ENCODE assay signal across 9 mouse cellular contexts in the genomic region with DNA sequence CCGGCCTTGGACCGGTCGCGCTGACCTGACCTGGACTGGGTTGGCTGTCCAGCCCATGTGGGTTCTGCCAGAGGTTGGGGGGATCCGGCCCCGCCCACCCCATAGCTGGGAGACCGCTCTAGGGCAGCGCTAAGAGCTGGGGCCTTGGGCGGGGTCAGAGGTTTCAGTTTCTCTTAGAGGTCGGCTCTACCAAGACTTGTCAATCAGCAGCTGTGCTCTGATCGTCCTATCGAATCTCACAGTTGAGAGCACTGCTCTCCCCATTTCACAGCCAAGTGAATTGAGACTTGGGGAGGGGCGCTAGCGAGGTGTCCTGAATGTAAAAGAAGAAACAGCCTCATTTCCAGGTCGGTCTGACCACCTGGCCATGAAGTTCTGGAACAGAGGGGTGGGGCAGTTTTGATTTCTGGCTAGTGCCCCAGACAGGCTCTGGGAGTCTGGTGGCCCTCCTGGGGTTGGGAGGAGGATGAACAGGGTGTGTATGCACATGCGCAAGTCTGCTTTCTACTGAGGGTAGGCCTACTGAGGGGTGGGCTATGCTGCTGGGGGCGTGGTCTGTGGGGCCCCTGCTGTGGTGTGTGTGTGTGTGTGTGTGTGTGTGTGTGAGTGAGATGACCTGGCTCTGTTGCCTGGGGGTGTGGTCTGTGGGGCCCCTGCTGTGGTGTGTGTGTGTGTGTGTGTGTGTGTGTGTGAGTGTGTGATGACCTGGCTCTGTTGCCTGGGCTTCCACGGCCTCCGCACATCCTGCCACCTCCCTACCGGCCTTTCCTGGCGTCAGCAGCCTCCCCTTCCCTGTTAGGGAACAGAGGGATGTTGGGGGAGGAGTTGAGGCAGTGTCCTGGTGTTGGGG. TPM values are rescaled to one million over a fixed set of nuclear protein-coding genes. Genes with fewer than 3 reads are reported as not detected.
A peak's percentile ranks its signal among the peaks of the same experiment; 100 is the strongest.
DNase-seq lines count a peak whose midpoint lies in the region; ATAC-seq and TF ChIP-seq lines count a peak whose summit lies in the region.
"Had no signal": no experiment of that assay in that cellular context is flagged by ENCODE, and none has a peak within 500 bp of the region (broad histone marks: within the 10 kb centered on the region; RNA-seq: fewer than 3 reads in every experiment).

No protein-coding gene starts in this region.

- TF ChIP-seq CTCF in G1E (IDR thresholded peaks at IDR 0.05; ENCODE audit: low read depth, low read length) = no peak
- no peak for TF ChIP-seq CTCF in intestine, postnatal 0 days (IDR thresholded peaks at IDR 0.05; ENCODE audit: low read depth)
- TF ChIP-seq CTCF in lung, adult 2 months (IDR thresholded peaks at IDR 0.05; ENCODE audit: insufficient read depth, low read length) = no peak

- H3K4me1 ChIP-seq in G1E (ENCODE audit: insufficient read depth, low read depth, low read length) = peaks cover 48% of the 10 kb centered on the region
- H3K4me1 ChIP-seq in intestine, postnatal 0 days (replicated peaks; ENCODE audit: control insufficient read depth, insufficient read depth, low read length) = peaks cover 6% of the 10 kb centered on the region; the same call in 1 of the 2 replicates
- peaks cover 11% of the 10 kb centered on the region for H3K4me1 ChIP-seq in lung, adult 2 months (ENCODE audit: control insufficient read depth, insufficient read depth, low read length)
- peaks cover 67% of the 10 kb centered on the region for H3K4me1 ChIP-seq in neural tube, embryonic 13.5 days (replicated peaks)

- H3K4me3 ChIP-seq in G1E (ENCODE audit: low read depth, low read length) = peak overlapping the region; percentile 96
- H3K4me3 ChIP-seq in intestine, postnatal 0 days (ENCODE audit: low read depth, low read length) = peak overlapping the region; percentile 96
- peak overlapping the region; percentile 97 for H3K4me3 ChIP-seq in lung, adult 2 months (replicated peaks; ENCODE audit: extremely low read depth, low read depth, low read length)
- H3K4me3 ChIP-seq in neural tube, embryonic 13.5 days = peak overlapping the region; percentile 59

- no peaks in the 10 kb centered on the region for H3K9me3 ChIP-seq in G1E (replicated peaks)
- H3K9me3 ChIP-seq in intestine, postnatal 0 days (ENCODE audit: control insufficient read depth) = no peaks in the 10 kb centered on the region
- no peaks in the 10 kb centered on the region for H3K9me3 ChIP-seq in neural tube, embryonic 13.5 days

- ATAC-seq in G1E (ENCODE audit: extremely low read depth, insufficient number of reproducible peaks, low FRiP score, poor library complexity, severe bottlenecking) = peak; percentile 57
- peak; percentile 40 for ATAC-seq in intestine, postnatal 0 days
- ATAC-seq in neural tube, embryonic 13.5 days (ENCODE audit: low read depth) = peak; percentile 38

- DNase-seq in 3134 (ENCODE audit: extremely low read depth, insufficient read length, low spot score) (peak; percentile 83), G1E (ENCODE audit: low spot score) (peak; percentile 70)
- DNase-seq in embryo, embryonic 11.5 days (ENCODE audit: low read depth, low spot score) = peak; percentile 55
- DNase-seq in heart, adult 18-20 months = peak; percentile 68 to 83
- no peak for DNase-seq in lung, adult 2 months
- peak; percentile 87 for DNase-seq in yolk sac, embryonic 10.5 days (ENCODE audit: low spot score)

- WGBS in intestine, postnatal 0 days = 1% methylated on average over 21 of the region's 21 CpGs
- WGBS in lung, adult 2 months = 2% methylated on average over 21 of the region's 21 CpGs
- 1% methylated on average over 21 of the region's 21 CpGs for WGBS in neural tube, embryonic 13.5 days

- peaks cover 10% of the 10 kb centered on the region; the same call in 1 of the 2 replicates for H3K27me3 ChIP-seq in G1E (ENCODE audit: insufficient read depth, low read length)
- H3K27me3 ChIP-seq in intestine, postnatal 0 days (replicated peaks; ENCODE audit: control insufficient read depth, insufficient read depth, low read length) = no peaks in the 10 kb centered on the region
- H3K27me3 ChIP-seq in neural tube, embryonic 13.5 days = no peaks in the 10 kb centered on the region; the same call in 1 of the 2 replicates

- peaks cover 43% of the 10 kb centered on the region for H3K36me3 ChIP-seq in G1E (replicated peaks)
- peaks cover 17% of the 10 kb centered on the region for H3K36me3 ChIP-seq in intestine, postnatal 0 days (ENCODE audit: control insufficient read depth, insufficient read depth)
- peaks cover 2% of the 10 kb centered on the region; the same call in 1 of the 2 replicates for H3K36me3 ChIP-seq in neural tube, embryonic 13.5 days

- H3K27ac ChIP-seq in intestine, postnatal 0 days (ENCODE audit: low read depth, low read length) = peak overlapping the region; percentile 97
- peak overlapping the region; percentile 74 for H3K27ac ChIP-seq in neural tube, embryonic 13.5 days (replicated peaks)

- peak overlapping the region; percentile 88 for H3K4me2 ChIP-seq in intestine, postnatal 0 days (replicated peaks; ENCODE audit: low read depth)
- peak overlapping the region; percentile 80 for H3K4me2 ChIP-seq in neural tube, embryonic 13.5 days

- TF ChIP-seq POLR2A in lung, adult 2 months (IDR thresholded peaks at IDR 0.05; ENCODE audit: borderline replicate concordance, extremely low read depth, low read depth, low read length) = no peak

- H3K9ac ChIP-seq in intestine, postnatal 0 days (ENCODE audit: low read depth, low read length) = peak overlapping the region; percentile 93
- peak overlapping the region; percentile 76 for H3K9ac ChIP-seq in neural tube, embryonic 13.5 days

RNA-seq across cellular contexts. Expression of a gene that starts 36.1 kb away (rescaled TPM):
- total RNA-seq in G1E (2014; fragmentation: Nextera tagmentation) (67.0 and 104 TPM in 2 replicates), G1E (2017) (23.6 and 24.4 TPM in 2 replicates)
- polyA plus RNA-seq in G1E (2012) = 42.5 and 45.6 TPM in 2 replicates
- total RNA-seq in heart, adult 18-20 months (2021) = 10 to 100 TPM; 25.5 to 30.2 TPM
- polyA plus RNA-seq in intestine, postnatal 0 days (2015; fragmentation: Nextera tagmentation; extraction: Ambion mirVana) = 35.2 and 39.4 TPM in 2 replicates
- polyA plus RNA-seq in lung, adult 2 months (2012; rRNA removed) = 49.6 and 56.3 TPM in 2 replicates
- polyA plus RNA-seq in neural tube, embryonic 13.5 days (2015; fragmentation: Nextera tagmentation; extraction: Ambion mirVana) = 33.4 and 40.1 TPM in 2 replicates

RNA-seq across cellular contexts. Expression of a gene that starts 44.6 kb away (rescaled TPM):
- total RNA-seq in G1E (2014; fragmentation: Nextera tagmentation) (not detected in 2 replicates), G1E (2017) (0.16 TPM in 1 of 2 replicates, not detected in the other)
- 0.03 and 0.05 TPM in 2 replicates for polyA plus RNA-seq in G1E (2012)
- total RNA-seq in heart, adult 18-20 months (2021) = 10 to 100 TPM; 62.5 to 70.0 TPM
- polyA plus RNA-seq in intestine, postnatal 0 days (2015; fragmentation: Nextera tagmentation; extraction: Ambion mirVana) = 298 and 319 TPM in 2 replicates
- 92.0 and 112 TPM in 2 replicates for polyA plus RNA-seq in lung, adult 2 months (2012; rRNA removed)
- 275 and 287 TPM in 2 replicates for polyA plus RNA-seq in neural tube, embryonic 13.5 days (2015; fragmentation: Nextera tagmentation; extraction: Ambion mirVana)

RNA-seq across cellular contexts. Expression of a gene that starts 48.9 kb away (rescaled TPM):
- 13.2 and 25.6 TPM in 2 replicates for total RNA-seq in G1E (2014; fragmentation: Nextera tagmentation)
- total RNA-seq in G1E (2017) = 20.1 and 24.2 TPM in 2 replicates
- polyA plus RNA-seq in G1E (2012) = 15.9 and 16.7 TPM in 2 replicates
- 10 to 100 TPM; 15.7 to 19.1 TPM for total RNA-seq in heart, adult 18-20 months (2021)
- 24.8 and 26.0 TPM in 2 replicates for polyA plus RNA-seq in intestine, postnatal 0 days (2015; fragmentation: Nextera tagmentation; extraction: Ambion mirVana)
- polyA plus RNA-seq in lung, adult 2 months (2012; rRNA removed) = 15.2 and 16.4 TPM in 2 replicates
- polyA plus RNA-seq in neural tube, embryonic 13.5 days (2015; fragmentation: Nextera tagmentation; extraction: Ambion mirVana) = 57.1 and 60.8 TPM in 2 replicates

RNA-seq across cellular contexts. Expression of a gene that starts 57.1 kb away (rescaled TPM):
- total RNA-seq in G1E (2014; fragmentation: Nextera tagmentation) = 558 and 607 TPM in 2 replicates
- total RNA-seq in G1E (2017) = 3,673 and 4,536 TPM in 2 replicates
- 1,469 and 2,086 TPM in 2 replicates for polyA plus RNA-seq in G1E (2012)
- 100 to 1,000 TPM; 185 to 222 TPM for total RNA-seq in heart, adult 18-20 months (2021)
- polyA plus RNA-seq in intestine, postnatal 0 days (2015; fragmentation: Nextera tagmentation; extraction: Ambion mirVana) = 725 and 759 TPM in 2 replicates
- 250 and 251 TPM in 2 replicates for polyA plus RNA-seq in lung, adult 2 months (2012; rRNA removed)
- 273 and 356 TPM in 2 replicates for polyA plus RNA-seq in neural tube, embryonic 13.5 days (2015; fragmentation: Nextera tagmentation; extraction: Ambion mirVana)

RNA-seq across cellular contexts. Expression of a gene that starts 58.0 kb away (rescaled TPM):
- total RNA-seq in G1E (2014; fragmentation: Nextera tagmentation) (not detected in 2 replicates), G1E (2017) (not detected in 2 replicates)
- polyA plus RNA-seq in G1E (2012) = not detected in 2 replicates
- not detected for total RNA-seq in heart, adult 18-20 months (2021)
- polyA plus RNA-seq in intestine, postnatal 0 days (2015; fragmentation: Nextera tagmentation; extraction: Ambion mirVana) = 2.2 and 2.6 TPM in 2 replicates
- 1.3 and 1.8 TPM in 2 replicates for polyA plus RNA-seq in lung, adult 2 months (2012; rRNA removed)
- not detected in 2 replicates for polyA plus RNA-seq in neural tube, embryonic 13.5 days (2015; fragmentation: Nextera tagmentation; extraction: Ambion mirVana)
- total RNA-seq: gastrocnemius, postnatal 4 days had no signal

Comparison
In these comparisons a context has a peak if more than half of its experiments do, and no peak if none do; other contexts are left out.
1. RNA of a gene that starts 44.6 kb away (polyA plus RNA-seq): 298 to 319 TPM in intestine, postnatal 0 days, 275 to 287 TPM in neural tube, embryonic 13.5 days and 92.0 to 112 TPM in lung, adult 2 months; 0.03 to 0.05 TPM in G1E; every median in the first group is over 10 times any median in the second.
2. Peak in every context shown above with its lines, with median percentiles within 50 percentile points of each other: ATAC-seq and H3K4me3 ChIP-seq.